Mouse (Mus musculus): ENCODE results near the gene Trim72. TPM values are rescaled to one million over a fixed set of nuclear protein-coding genes. Genes with fewer than 3 reads are reported as not detected.

Trim72 gene
- total and polyA plus RNA-seq, 2 experiments from 2014 or later = 0.43 TPM; not detected in 1

GRCm38 (mm10) chr7:128050739-128051138 lies 47.0 kb downstream of the Trim72 start:
- 70% methylated on average over 4 of the region's 4 CpGs for WGBS
- no peak for TF ChIP-seq CTCF (IDR thresholded peaks at IDR 0.05; ENCODE audit: low read depth)
- DNase-seq (no peak), ATAC-seq (no peak)
- no peaks in the 10 kb centered on the region for H3K4me1 ChIP-seq (ENCODE audit: insufficient read depth)
- H3K4me2 ChIP-seq (ENCODE audit: low read depth) = no peak overlapping the region
- no peaks in the 10 kb centered on the region for H3K36me3 ChIP-seq (ENCODE audit: insufficient read depth)
- H3K4me3 ChIP-seq (ENCODE audit: low read depth, low read length) = no peak overlapping the region
- H3K9me3 ChIP-seq (ENCODE audit: low read length) = no peaks in the 10 kb centered on the region
- H3K27ac ChIP-seq (ENCODE audit: low read depth, low read length) = no peak overlapping the region
- no peaks in the 10 kb centered on the region for H3K27me3 ChIP-seq (ENCODE audit: insufficient read depth, low read length)
- H3K9ac ChIP-seq = no peak overlapping the region

GRCm38 (mm10) chr7:128053061-128053460 lies 49.3 kb downstream of the Trim72 start:
- no peak for TF ChIP-seq CTCF (IDR thresholded peaks at IDR 0.05; ENCODE audit: low read depth)
- no peak for DNase-seq
- H3K4me2 ChIP-seq (ENCODE audit: low read depth) = no peak overlapping the region
- WGBS = 85% methylated on average over 5 of the region's 5 CpGs
- no peak overlapping the region for H3K27ac ChIP-seq (ENCODE audit: low read depth, low read length)
- no peaks in the 10 kb centered on the region for H3K4me1 ChIP-seq (ENCODE audit: insufficient read depth)
- ATAC-seq = no peak
- H3K9ac ChIP-seq = no peak overlapping the region
- H3K9me3 ChIP-seq (ENCODE audit: low read length) = no peaks in the 10 kb centered on the region
- no peaks in the 10 kb centered on the region for H3K27me3 ChIP-seq (ENCODE audit: insufficient read depth, low read length)
- no peaks in the 10 kb centered on the region for H3K36me3 ChIP-seq (ENCODE audit: insufficient read depth)
- no peak overlapping the region for H3K4me3 ChIP-seq (ENCODE audit: low read depth, low read length)

- no peak for TF ChIP-seq CTCF (IDR thresholded peaks at IDR 0.05; ENCODE audit: low read depth)
- H3K36me3 ChIP-seq (ENCODE audit: insufficient read depth) = no peaks in the 10 kb centered on the region
- WGBS = 67% methylated on average over 3 of the region's 3 CpGs
- H3K27me3 ChIP-seq (ENCODE audit: insufficient read depth, low read length) = no peaks in the 10 kb centered on the region
- DNase-seq = no peak
- no peak overlapping the region for H3K27ac ChIP-seq (ENCODE audit: low read depth, low read length)
- H3K4me1 ChIP-seq (ENCODE audit: insufficient read depth) = no peaks in the 10 kb centered on the region
- H3K4me3 ChIP-seq (ENCODE audit: low read depth, low read length) = no peak overlapping the region
- H3K9me3 ChIP-seq (ENCODE audit: low read length) = no peaks in the 10 kb centered on the region
- no peak overlapping the region for H3K4me2 ChIP-seq (ENCODE audit: low read depth)
- ATAC-seq = no peak
- no peak overlapping the region for H3K9ac ChIP-seq
These were observed 53.2 kb downstream of the Trim72 start for GRCm38 (mm10) chr7:128056917-128057444.

- TF ChIP-seq CTCF (IDR thresholded peaks at IDR 0.05; ENCODE audit: low read depth) = no peak
These were observed 54.1 kb downstream of the Trim72 start for GRCm38 (mm10) chr7:128057860-128058259.

GRCm38 (mm10) chr7:128058576-128058975 lies 54.8 kb downstream of the Trim72 start:
- Histone ChIP-seq H3K4me3 (ENCODE audit: low read depth, low read length) (no peak overlapping the region), H3K4me2 (ENCODE audit: low read depth) (no peak overlapping the region), H3K4me1 (ENCODE audit: insufficient read depth) (no peaks in the 10 kb centered on the region), H3K9ac (no peak overlapping the region), H3K27me3 (ENCODE audit: insufficient read depth, low read length) (no peaks in the 10 kb centered on the region), H3K27ac (ENCODE audit: low read depth, low read length) (no peak overlapping the region), H3K36me3 (ENCODE audit: insufficient read depth) (no peaks in the 10 kb centered on the region), H3K9me3 (ENCODE audit: low read length) (no peaks in the 10 kb centered on the region)
- no peak for TF ChIP-seq CTCF (IDR thresholded peaks at IDR 0.05; ENCODE audit: low read depth)
- DNase-seq = no peak
- WGBS = 79% methylated on average over 7 of the region's 7 CpGs
- ATAC-seq = no peak

More at GRCm38 (mm10) chr7:128057860-128058259, 54.1 kb downstream of the Trim72 start:
- Histone ChIP-seq H3K9ac (no peak overlapping the region), H3K36me3 (ENCODE audit: insufficient read depth) (no peaks in the 10 kb centered on the region), H3K4me2 (ENCODE audit: low read depth) (no peak overlapping the region), H3K4me1 (ENCODE audit: insufficient read depth) (no peaks in the 10 kb centered on the region), H3K9me3 (ENCODE audit: low read length) (no peaks in the 10 kb centered on the region), H3K27me3 (ENCODE audit: insufficient read depth, low read length) (no peaks in the 10 kb centered on the region), H3K4me3 (ENCODE audit: low read depth, low read length) (no peak overlapping the region), H3K27ac (ENCODE audit: low read depth, low read length) (no peak overlapping the region)
- DNase-seq (no peak), ATAC-seq (no peak)
- 88% methylated on average over 8 of the region's 8 CpGs for WGBS

- no peaks in the 10 kb centered on the region for H3K36me3 ChIP-seq (ENCODE audit: insufficient read depth)
- no peak for TF ChIP-seq CTCF (IDR thresholded peaks at IDR 0.05; ENCODE audit: low read depth)
- no peaks in the 10 kb centered on the region for H3K4me1 ChIP-seq (ENCODE audit: insufficient read depth)
- no peaks in the 10 kb centered on the region for H3K27me3 ChIP-seq (ENCODE audit: insufficient read depth, low read length)
- no peak overlapping the region for H3K27ac ChIP-seq (ENCODE audit: low read depth, low read length)
- no peak overlapping the region for H3K4me2 ChIP-seq (ENCODE audit: low read depth)
- H3K9me3 ChIP-seq (ENCODE audit: low read length) = no peaks in the 10 kb centered on the region
- no peak overlapping the region for H3K4me3 ChIP-seq (ENCODE audit: low read depth, low read length)
- DNase-seq (no peak), ATAC-seq (no peak)
- no peak overlapping the region for H3K9ac ChIP-seq
- WGBS = 82% methylated on average over 4 of the region's 4 CpGs
These were observed 55.3 kb downstream of the Trim72 start for GRCm38 (mm10) chr7:128059091-128059490.

Other genes with a start within 250 kb of the Trim72 start
- gene Orai3, start 234.1 kb upstream of the Trim72 start, total RNA-seq (2014; rRNA removed) = 19.0 and 19.4 TPM in 2 replicates
- gene Orai3, start 234.1 kb upstream of the Trim72 start, polyA plus RNA-seq (2015; fragmentation: Nextera tagmentation; extraction: Ambion mirVana) = 9.6 and 13.4 TPM in 2 replicates
- 18.2 and 20.7 TPM in 2 replicates for gene Setd1a, start 227.3 kb upstream of the Trim72 start, total RNA-seq (2014; rRNA removed)
- gene Setd1a, start 227.3 kb upstream of the Trim72 start, polyA plus RNA-seq (2015; fragmentation: Nextera tagmentation; extraction: Ambion mirVana) = 13.2 and 13.7 TPM in 2 replicates
- gene Gm49388, start 218.3 kb upstream of the Trim72 start, total RNA-seq (2014; rRNA removed) = 0.05 TPM in 1 of 2 replicates, not detected in the other
- not detected in 2 replicates for gene Gm49388, start 218.3 kb upstream of the Trim72 start, polyA plus RNA-seq (2015; fragmentation: Nextera tagmentation; extraction: Ambion mirVana)
- 7.1 and 8.4 TPM in 2 replicates for gene Hsd3b7, start 203.3 kb upstream of the Trim72 start, total RNA-seq (2014; rRNA removed)
- 8.4 and 8.7 TPM in 2 replicates for gene Hsd3b7, start 203.3 kb upstream of the Trim72 start, polyA plus RNA-seq (2015; fragmentation: Nextera tagmentation; extraction: Ambion mirVana)
- gene Stx4a, start 179.7 kb upstream of the Trim72 start, total RNA-seq (2014; rRNA removed) = 7.5 and 9.2 TPM in 2 replicates
- 18.8 and 20.4 TPM in 2 replicates for gene Stx4a, start 179.7 kb upstream of the Trim72 start, polyA plus RNA-seq (2015; fragmentation: Nextera tagmentation; extraction: Ambion mirVana)
- gene Stx1b, start 179.4 kb upstream of the Trim72 start, total RNA-seq (2014; rRNA removed) = 37.9 and 51.3 TPM in 2 replicates
- 38.5 and 58.4 TPM in 2 replicates for gene Stx1b, start 179.4 kb upstream of the Trim72 start, polyA plus RNA-seq (2015; fragmentation: Nextera tagmentation; extraction: Ambion mirVana)
- gene Zfp646, start 127.7 kb upstream of the Trim72 start, total RNA-seq (2014; rRNA removed) = 31.2 and 37.7 TPM in 2 replicates
- 3.8 and 4.2 TPM in 2 replicates for gene Zfp646, start 127.7 kb upstream of the Trim72 start, polyA plus RNA-seq (2015; fragmentation: Nextera tagmentation; extraction: Ambion mirVana)
- 16.0 and 25.1 TPM in 2 replicates for gene Zfp668, start 127.1 kb upstream of the Trim72 start, total RNA-seq (2014; rRNA removed)
- 23.7 and 34.2 TPM in 2 replicates for gene Zfp668, start 127.1 kb upstream of the Trim72 start, polyA plus RNA-seq (2015; fragmentation: Nextera tagmentation; extraction: Ambion mirVana)
- gene Prss53, start 113.0 kb upstream of the Trim72 start, total RNA-seq (2014; rRNA removed) = 0.62 and 0.81 TPM in 2 replicates
- gene Prss53, start 113.0 kb upstream of the Trim72 start, polyA plus RNA-seq (2015; fragmentation: Nextera tagmentation; extraction: Ambion mirVana) = 0.24 and 0.69 TPM in 2 replicates
- not detected in 2 replicates for gene Gm21974, start 108.5 kb upstream of the Trim72 start, total RNA-seq (2014; rRNA removed)
- gene Gm21974, start 108.5 kb upstream of the Trim72 start, polyA plus RNA-seq (2015; fragmentation: Nextera tagmentation; extraction: Ambion mirVana) = not detected in 2 replicates
- 17.2 and 28.0 TPM in 2 replicates for gene Vkorc1, start 108.3 kb upstream of the Trim72 start, total RNA-seq (2014; rRNA removed)
- gene Vkorc1, start 108.3 kb upstream of the Trim72 start, polyA plus RNA-seq (2015; fragmentation: Nextera tagmentation; extraction: Ambion mirVana) = 69.4 and 73.0 TPM in 2 replicates
- 43.0 and 56.2 TPM in 2 replicates for gene Bckdk, start 99.9 kb upstream of the Trim72 start, total RNA-seq (2014; rRNA removed)
- 66.8 and 69.3 TPM in 2 replicates for gene Bckdk, start 99.9 kb upstream of the Trim72 start, polyA plus RNA-seq (2015; fragmentation: Nextera tagmentation; extraction: Ambion mirVana)
- 30.6 and 41.1 TPM in 2 replicates for gene Kat8, start 91.4 kb upstream of the Trim72 start, total RNA-seq (2014; rRNA removed)
- 34.8 and 37.0 TPM in 2 replicates for gene Kat8, start 91.4 kb upstream of the Trim72 start, polyA plus RNA-seq (2015; fragmentation: Nextera tagmentation; extraction: Ambion mirVana)
- 0.38 and 1.1 TPM in 2 replicates for gene Prss8, start 73.8 kb upstream of the Trim72 start, total RNA-seq (2014; rRNA removed)
- gene Prss8, start 73.8 kb upstream of the Trim72 start, polyA plus RNA-seq (2015; fragmentation: Nextera tagmentation; extraction: Ambion mirVana) = 0.92 and 1.5 TPM in 2 replicates
- gene Prss36, start 57.2 kb upstream of the Trim72 start, total RNA-seq (2014; rRNA removed) = 6.4 and 18.4 TPM in 2 replicates
- gene Prss36, start 57.2 kb upstream of the Trim72 start, polyA plus RNA-seq (2015; fragmentation: Nextera tagmentation; extraction: Ambion mirVana) = 15.6 and 18.3 TPM in 2 replicates
- gene Fus, start 36.5 kb upstream of the Trim72 start, total RNA-seq (2014; rRNA removed) = 30.2 and 51.0 TPM in 2 replicates
- gene Fus, start 36.5 kb upstream of the Trim72 start, polyA plus RNA-seq (2015; fragmentation: Nextera tagmentation; extraction: Ambion mirVana) = 221 and 323 TPM in 2 replicates
- gene Pycard, start 10.1 kb upstream of the Trim72 start, total RNA-seq (2014; rRNA removed) = 8.1 and 12.1 TPM in 2 replicates
- gene Pycard, start 10.1 kb upstream of the Trim72 start, polyA plus RNA-seq (2015; fragmentation: Nextera tagmentation; extraction: Ambion mirVana) = 7.4 and 8.5 TPM in 2 replicates
- gene Itgam, start 58.7 kb downstream of the Trim72 start, total RNA-seq (2014; rRNA removed) = 1.4 and 1.7 TPM in 2 replicates
- 0.39 and 0.92 TPM in 2 replicates for gene Itgam, start 58.7 kb downstream of the Trim72 start, polyA plus RNA-seq (2015; fragmentation: Nextera tagmentation; extraction: Ambion mirVana)
- not detected in 2 replicates for gene Gm49368, start 58.7 kb downstream of the Trim72 start, total RNA-seq (2014; rRNA removed)
- gene Gm49368, start 58.7 kb downstream of the Trim72 start, polyA plus RNA-seq (2015; fragmentation: Nextera tagmentation; extraction: Ambion mirVana) = not detected in 2 replicates
- 0.23 and 0.24 TPM in 2 replicates for gene Itgax, start 125.6 kb downstream of the Trim72 start, total RNA-seq (2014; rRNA removed)
- 0.09 and 0.16 TPM in 2 replicates for gene Itgax, start 125.6 kb downstream of the Trim72 start, polyA plus RNA-seq (2015; fragmentation: Nextera tagmentation; extraction: Ambion mirVana)
- gene Itgad, start 150.4 kb downstream of the Trim72 start, total RNA-seq (2014; rRNA removed) = 0.05 and 0.15 TPM in 2 replicates
- 0.38 and 0.39 TPM in 2 replicates for gene Itgad, start 150.4 kb downstream of the Trim72 start, polyA plus RNA-seq (2015; fragmentation: Nextera tagmentation; extraction: Ambion mirVana)
- gene Cox6a2, start 202.4 kb downstream of the Trim72 start, total RNA-seq (2014; rRNA removed) = 1.4 and 5.0 TPM in 2 replicates
- 4.5 TPM in 2 replicates for gene Cox6a2, start 202.4 kb downstream of the Trim72 start, polyA plus RNA-seq (2015; fragmentation: Nextera tagmentation; extraction: Ambion mirVana)
- 12.8 and 17.8 TPM in 2 replicates for gene Armc5, start 233.4 kb downstream of the Trim72 start, total RNA-seq (2014; rRNA removed)
- gene Armc5, start 233.4 kb downstream of the Trim72 start, polyA plus RNA-seq (2015; fragmentation: Nextera tagmentation; extraction: Ambion mirVana) = 13.4 and 15.4 TPM in 2 replicates
- 5.2 and 6.7 TPM in 2 replicates for gene 9130023H24Rik, start 234.1 kb downstream of the Trim72 start, total RNA-seq (2014; rRNA removed)
- gene 9130023H24Rik, start 234.1 kb downstream of the Trim72 start, polyA plus RNA-seq (2015; fragmentation: Nextera tagmentation; extraction: Ambion mirVana) = 3.9 and 4.6 TPM in 2 replicates
- 9.4 and 9.7 TPM in 2 replicates for gene Tgfb1i1, start 242.9 kb downstream of the Trim72 start, total RNA-seq (2014; rRNA removed)
- gene Tgfb1i1, start 242.9 kb downstream of the Trim72 start, polyA plus RNA-seq (2015; fragmentation: Nextera tagmentation; extraction: Ambion mirVana) = 18.5 and 22.1 TPM in 2 replicates